Mouse (Mus musculus): Measurements from ENCODE around the gene Ptbp2. TPM values are rescaled to one million over a fixed set of nuclear protein-coding genes. Genes with fewer than 3 reads are reported as not detected.

The Ptbp2 gene
- polyA plus RNA-seq, 1 experiment from 2014 or later = 399 TPM

DNA sequence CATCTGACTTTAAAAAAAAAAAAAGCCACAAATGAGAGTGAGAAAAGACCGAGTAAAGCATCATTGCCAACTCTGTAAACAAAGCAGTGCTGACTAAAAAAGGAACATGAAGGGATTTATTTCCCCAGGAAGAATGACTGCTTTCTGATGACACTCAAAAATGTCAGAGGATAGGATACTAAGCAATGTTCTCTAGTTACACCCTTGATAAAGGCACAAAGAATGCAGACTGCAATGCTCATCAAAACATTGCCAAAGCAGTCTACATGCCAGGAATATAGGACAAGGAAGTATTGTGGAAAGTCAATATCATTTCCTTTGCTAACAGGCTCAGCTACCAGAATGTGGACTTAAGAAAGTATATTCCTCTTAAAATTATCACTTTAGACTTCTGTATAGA is 38.5 kb downstream of the Ptbp2 start:
- no peak for ATAC-seq (ENCODE audit: low FRiP score)
- no peaks in the 10 kb centered on the region for H3K4me1 ChIP-seq (ENCODE audit: control insufficient read depth, insufficient read depth, low read length)
- H3K9me3 ChIP-seq (ENCODE audit: control insufficient read depth, low read length) = no peaks in the 10 kb centered on the region

DNA sequence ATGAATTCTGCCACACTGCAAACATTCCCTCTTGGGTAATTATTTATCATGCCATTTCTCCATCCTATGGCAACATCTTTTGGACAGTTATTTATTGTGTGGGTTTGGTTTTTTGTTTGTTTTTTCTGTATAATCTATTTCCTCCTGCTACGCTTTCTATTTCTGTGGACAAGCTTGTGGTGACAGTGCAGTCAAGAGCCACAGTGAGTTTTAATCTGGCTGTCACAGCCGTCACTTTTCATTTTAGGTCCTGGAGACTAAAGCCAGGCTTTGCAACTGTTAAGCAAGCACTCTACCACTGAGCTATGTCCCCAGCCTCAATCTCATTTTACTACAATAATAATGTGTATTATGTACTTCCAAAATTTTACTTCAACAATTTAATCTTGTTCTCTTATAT is 54.4 kb downstream of the Ptbp2 start:
- H3K9me3 ChIP-seq (ENCODE audit: control insufficient read depth, low read length) = no peaks in the 10 kb centered on the region
- no peak overlapping the region for H3K9ac ChIP-seq (ENCODE audit: low read length)
- H3K27ac ChIP-seq (ENCODE audit: low read depth, low read length) = no peak overlapping the region
- DNase-seq (ENCODE audit: low spot score, missing footprints) (no peak), ATAC-seq (ENCODE audit: low FRiP score) (no peak)
- no peak overlapping the region for H3K4me3 ChIP-seq (ENCODE audit: low read depth, low read length)
- no peaks in the 10 kb centered on the region for H3K36me3 ChIP-seq (ENCODE audit: control insufficient read depth, insufficient read depth, low read length)
- no peaks in the 10 kb centered on the region for H3K4me1 ChIP-seq (ENCODE audit: control insufficient read depth, insufficient read depth, low read length)
- 76% methylated on average over 2 of the region's 2 CpGs for WGBS
- no peaks in the 10 kb centered on the region for H3K27me3 ChIP-seq (ENCODE audit: control insufficient read depth, insufficient read depth, low read length)
- no peak overlapping the region for H3K4me2 ChIP-seq

More for the DNA sequence above, 38.5 kb downstream of the Ptbp2 start:
- Histone ChIP-seq H3K4me2 (no peak overlapping the region), H3K36me3 (ENCODE audit: control insufficient read depth, insufficient read depth, low read length) (peaks cover 3% of the 10 kb centered on the region; the same call in 1 of the 2 replicates), H3K27ac (ENCODE audit: low read depth, low read length) (no peak overlapping the region), H3K9ac (ENCODE audit: low read length) (no peak overlapping the region), H3K4me3 (ENCODE audit: low read depth, low read length) (no peak overlapping the region), H3K27me3 (ENCODE audit: control insufficient read depth, insufficient read depth, low read length) (no peaks in the 10 kb centered on the region)
- WGBS = 84% methylated on average over 1 of the region's 1 CpGs
- no peak for DNase-seq (ENCODE audit: low spot score, missing footprints)

DNA sequence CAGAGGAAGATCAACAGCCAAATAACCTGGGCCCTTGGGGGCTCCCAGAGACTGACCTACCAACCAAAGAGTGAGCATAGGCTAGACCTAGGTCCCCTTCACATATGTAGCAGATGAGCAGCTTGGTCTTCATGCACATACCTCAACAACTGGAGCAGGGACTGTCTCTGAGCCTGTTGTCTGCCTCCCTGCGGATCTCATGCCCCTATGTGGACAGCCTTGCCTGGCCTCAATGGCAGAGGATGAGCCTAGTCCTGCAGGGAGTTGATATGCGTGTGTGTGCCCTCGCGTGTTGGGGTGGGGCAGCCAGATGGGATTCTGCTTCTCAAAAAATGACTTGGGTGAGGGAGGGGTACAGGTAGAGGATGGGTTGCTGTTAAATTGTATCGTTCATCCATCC is 72.2 kb downstream of the Ptbp2 start:
- Histone ChIP-seq H3K4me3 (ENCODE audit: low read depth, low read length) (no peak overlapping the region), H3K9ac (ENCODE audit: low read length) (no peak overlapping the region), H3K4me1 (ENCODE audit: control insufficient read depth, insufficient read depth, low read length) (no peaks in the 10 kb centered on the region), H3K9me3 (ENCODE audit: control insufficient read depth, low read length) (no peaks in the 10 kb centered on the region), H3K36me3 (ENCODE audit: control insufficient read depth, insufficient read depth, low read length) (no peaks in the 10 kb centered on the region), H3K27me3 (ENCODE audit: control insufficient read depth, insufficient read depth, low read length) (no peaks in the 10 kb centered on the region), H3K27ac (ENCODE audit: low read depth, low read length) (no peak overlapping the region), H3K4me2 (no peak overlapping the region)
- ATAC-seq (ENCODE audit: low FRiP score) (peak; percentile 53), DNase-seq (ENCODE audit: low spot score, missing footprints) (no peak)
- 97% methylated on average over 5 of the region's 5 CpGs for WGBS

DNA sequence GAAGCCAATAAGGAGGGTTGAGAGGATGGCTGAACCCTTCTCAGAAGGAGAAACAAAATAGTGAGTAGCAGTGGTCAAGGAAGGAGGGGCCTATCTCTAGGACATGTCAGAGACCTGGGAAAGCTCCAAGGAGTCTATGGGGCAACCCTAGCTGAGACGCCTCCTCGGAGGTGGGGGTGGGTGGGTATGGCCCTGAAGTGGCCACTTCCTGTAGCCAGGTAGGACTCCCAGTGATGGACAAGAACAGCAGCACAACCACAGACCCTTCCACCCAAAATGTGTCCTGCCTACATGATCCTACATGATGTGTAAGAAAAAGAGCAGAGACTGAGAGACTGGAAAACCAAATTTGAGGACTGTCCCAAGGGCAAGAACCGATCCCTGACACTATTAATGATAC is 72.8 kb downstream of the Ptbp2 start:
- Histone ChIP-seq H3K4me2 (no peak overlapping the region), H3K36me3 (ENCODE audit: control insufficient read depth, insufficient read depth, low read length) (no peaks in the 10 kb centered on the region), H3K27me3 (ENCODE audit: control insufficient read depth, insufficient read depth, low read length) (no peaks in the 10 kb centered on the region), H3K27ac (ENCODE audit: low read depth, low read length) (no peak overlapping the region), H3K4me3 (ENCODE audit: low read depth, low read length) (no peak overlapping the region), H3K9ac (ENCODE audit: low read length) (no peak overlapping the region), H3K9me3 (ENCODE audit: control insufficient read depth, low read length) (no peaks in the 10 kb centered on the region), H3K4me1 (ENCODE audit: control insufficient read depth, insufficient read depth, low read length) (no peaks in the 10 kb centered on the region)
- ATAC-seq (ENCODE audit: low FRiP score) (0 out of 2 replicates have a peak, but pooled peaks have one; percentile 16), DNase-seq (ENCODE audit: low spot score, missing footprints) (no peak)
- WGBS = 94% methylated on average over 3 of the region's 3 CpGs

DNA sequence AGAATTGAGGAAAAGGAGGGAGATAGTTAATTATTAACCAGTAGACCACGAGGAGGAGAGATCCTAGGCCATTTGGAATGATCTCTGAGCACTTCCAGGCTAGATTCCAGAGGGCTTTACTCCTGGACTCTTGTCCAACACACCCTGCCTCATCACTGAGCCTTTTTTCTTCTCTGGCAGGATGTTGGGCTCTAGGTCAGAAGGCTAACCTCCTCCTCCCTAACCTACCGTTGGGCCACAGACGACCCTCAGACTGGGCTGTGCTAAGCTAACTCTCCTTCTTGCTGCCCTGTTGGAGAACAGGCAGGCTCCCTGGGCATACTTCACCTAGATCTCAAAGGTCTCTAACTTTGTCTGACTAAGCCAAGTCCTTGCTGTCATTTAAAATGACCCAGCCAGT is 82.8 kb downstream of the Ptbp2 start:
- no peak for ATAC-seq (ENCODE audit: low FRiP score)
- WGBS = 83% methylated on average over 3 of the region's 3 CpGs

DNA sequence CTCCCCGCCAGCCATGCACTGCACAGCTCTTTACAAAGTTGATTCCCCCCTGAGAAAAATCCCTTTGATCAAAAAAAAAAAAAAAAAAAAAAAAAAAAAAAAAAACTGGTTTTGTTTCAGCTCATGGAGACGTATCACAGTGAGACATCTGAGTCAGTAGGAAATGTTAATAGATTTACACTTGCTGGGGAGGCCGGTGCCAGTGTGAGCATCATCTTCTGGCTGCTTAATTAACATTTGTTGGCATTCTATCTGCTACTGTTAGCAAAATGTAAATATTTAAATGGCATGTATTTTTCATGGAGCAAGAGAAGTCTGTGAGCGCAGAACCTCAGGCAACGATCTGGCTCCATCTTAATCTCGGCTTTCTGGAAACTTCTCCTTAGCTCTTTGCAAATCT is 99.5 kb downstream of the Ptbp2 start:
- 58% methylated on average over 6 of the region's 6 CpGs for WGBS

More for the DNA sequence above, 82.8 kb downstream of the Ptbp2 start:
- Histone ChIP-seq H3K4me1 (ENCODE audit: control insufficient read depth, insufficient read depth, low read length) (no peaks in the 10 kb centered on the region), H3K27ac (ENCODE audit: low read depth, low read length) (no peak overlapping the region), H3K27me3 (ENCODE audit: control insufficient read depth, insufficient read depth, low read length) (no peaks in the 10 kb centered on the region), H3K9me3 (ENCODE audit: control insufficient read depth, low read length) (no peaks in the 10 kb centered on the region), H3K4me3 (ENCODE audit: low read depth, low read length) (no peak overlapping the region), H3K9ac (ENCODE audit: low read length) (no peak overlapping the region), H3K36me3 (ENCODE audit: control insufficient read depth, insufficient read depth, low read length) (no peaks in the 10 kb centered on the region), H3K4me2 (no peak overlapping the region)
- no peak for DNase-seq (ENCODE audit: low spot score, missing footprints)

More for the DNA sequence above, 99.5 kb downstream of the Ptbp2 start:
- no peak for DNase-seq (ENCODE audit: low spot score, missing footprints)
- Histone ChIP-seq H3K4me1 (ENCODE audit: control insufficient read depth, insufficient read depth, low read length) (no peaks in the 10 kb centered on the region), H3K36me3 (ENCODE audit: control insufficient read depth, insufficient read depth, low read length) (no peaks in the 10 kb centered on the region), H3K27me3 (ENCODE audit: control insufficient read depth, insufficient read depth, low read length) (no peaks in the 10 kb centered on the region), H3K9ac (ENCODE audit: low read length) (no peak overlapping the region), H3K4me2 (no peak overlapping the region), H3K27ac (ENCODE audit: low read depth, low read length) (no peak overlapping the region), H3K4me3 (ENCODE audit: low read depth, low read length) (no peak overlapping the region), H3K9me3 (ENCODE audit: control insufficient read depth, low read length) (no peaks in the 10 kb centered on the region)
- no peak for ATAC-seq (ENCODE audit: low FRiP score)

Small RNA genes lying within 50 kb of the gene (microRNA-seq; reads per million reads assigned to microRNA genes)
- gene Gm24744 = not detected

All from midbrain, embryonic 11.5 days (tissue).